Comparison of ENCODE assay signal across 16 mouse cellular contexts in genomic region chr2:71988572-71988971, GRCm38 (mm10). TPM values are rescaled to one million over a fixed set of nuclear protein-coding genes. Genes with fewer than 3 reads are reported as not detected.
DNase-seq lines count a peak whose midpoint lies in the region; ATAC-seq and TF ChIP-seq lines count a peak whose summit lies in the region.
"Had no signal": no experiment of that assay in that cellular context is flagged by ENCODE, and none has a peak within 500 bp of the region (broad histone marks: within the 10 kb centered on the region; RNA-seq: fewer than 3 reads in every experiment).

No protein-coding gene starts in this region.

- H3K4me2 ChIP-seq in stomach, postnatal 0 days (replicated peaks; ENCODE audit: low read depth): no peak overlapping the region
- H3K4me2 ChIP-seq in liver, postnatal 0 days (ENCODE audit: low read depth, low read length): no peak overlapping the region
- H3K4me2 ChIP-seq: hindbrain, embryonic 14.5 days; kidney, embryonic 15.5 days had no signal

- TF ChIP-seq EP300 in stomach, postnatal 0 days (optimal IDR thresholded peaks at IDR 0.05): no peak
- no peak for TF ChIP-seq EP300 in liver, postnatal 0 days (IDR thresholded peaks at IDR 0.05; ENCODE audit: low read depth)

- no peak overlapping the region for H3K4me3 ChIP-seq in stomach, postnatal 0 days (ENCODE audit: low read depth, low read length)
- H3K4me3 ChIP-seq in liver, postnatal 0 days (ENCODE audit: low read depth, low read length): no peak overlapping the region
- H3K4me3 ChIP-seq: erythroblast, embryonic 14.5 days; kidney, embryonic 15.5 days; midbrain, embryonic 10.5 days had no signal

- H3K27me3 ChIP-seq in stomach, postnatal 0 days (ENCODE audit: control insufficient read depth, insufficient read depth, low read length): no peaks in the 10 kb centered on the region
- no peaks in the 10 kb centered on the region for H3K27me3 ChIP-seq in liver, postnatal 0 days (ENCODE audit: insufficient read depth, low read length)

- peak; percentile 47 for DNase-seq in embryo, embryonic 10 days (ENCODE audit: low spot score)
- no peak for DNase-seq in embryo, embryonic 9.5 days (ENCODE audit: extremely low spot score)
- peak; percentile 62 for DNase-seq in layer of hippocampus, adult 11-12 months (ENCODE audit: low spot score)
- DNase-seq in layer of hippocampus, adult 9-10 months (ENCODE audit: low spot score): no peak
- DNase-seq in right cerebral cortex, postnatal 25 days: peak; percentile 65
- no peak for DNase-seq in right cerebral cortex, postnatal 14 days
- DNase-seq in stomach, postnatal 0 days (ENCODE audit: low spot score): peak; percentile 39
- DNase-seq in liver, postnatal 0 days: no peak
- DNase-seq: adrenal gland, postnatal 14 days; forebrain, postnatal 0 days; heart, adult 18-20 months had no signal

- ATAC-seq in stomach, postnatal 0 days (ENCODE audit: low FRiP score, low TSS enrichment): peak; percentile 63; the same call in 1 of the 2 replicates
- ATAC-seq in liver, postnatal 0 days: no peak
- ATAC-seq: forebrain, postnatal 0 days; lung, postnatal 0 days had no signal

- TF ChIP-seq CTCF in stomach, postnatal 0 days (IDR thresholded peaks at IDR 0.05; ENCODE audit: low read depth): no peak
- TF ChIP-seq CTCF in liver, postnatal 0 days (IDR thresholded peaks at IDR 0.05; ENCODE audit: low read depth): no peak

- no peaks in the 10 kb centered on the region for H3K36me3 ChIP-seq in stomach, postnatal 0 days (ENCODE audit: control insufficient read depth, insufficient read depth, low read length)
- H3K36me3 ChIP-seq in liver, postnatal 0 days (replicated peaks; ENCODE audit: insufficient read depth, low read length): no peaks in the 10 kb centered on the region
- H3K36me3 ChIP-seq: kidney, embryonic 15.5 days; midbrain, embryonic 10.5 days had no signal

- no peak overlapping the region for H3K27ac ChIP-seq in stomach, postnatal 0 days (replicated peaks)
- H3K27ac ChIP-seq in liver, postnatal 0 days (ENCODE audit: low read depth): no peak overlapping the region
- H3K27ac ChIP-seq: hindbrain, embryonic 14.5 days; kidney, embryonic 15.5 days; midbrain, embryonic 10.5 days had no signal

- H3K9me3 ChIP-seq in stomach, postnatal 0 days (ENCODE audit: control insufficient read depth, low read length): no peaks in the 10 kb centered on the region
- no peaks in the 10 kb centered on the region for H3K9me3 ChIP-seq in liver, postnatal 0 days (ENCODE audit: low read length)
- H3K9me3 ChIP-seq: kidney, embryonic 15.5 days; midbrain, embryonic 10.5 days had no signal

- no peak overlapping the region for H3K9ac ChIP-seq in stomach, postnatal 0 days (ENCODE audit: low read length)
- H3K9ac ChIP-seq in liver, postnatal 0 days (replicated peaks): no peak overlapping the region
- H3K9ac ChIP-seq: forebrain, postnatal 0 days; hindbrain, embryonic 14.5 days; kidney, embryonic 15.5 days had no signal

- no peaks in the 10 kb centered on the region for H3K4me1 ChIP-seq in stomach, postnatal 0 days (replicated peaks; ENCODE audit: control insufficient read depth, insufficient read depth)
- no peaks in the 10 kb centered on the region for H3K4me1 ChIP-seq in liver, postnatal 0 days (ENCODE audit: insufficient read depth)

- 35% methylated on average over 6 of the region's 6 CpGs for WGBS in stomach, postnatal 0 days
- 49% methylated on average over 6 of the region's 6 CpGs for WGBS in liver, postnatal 0 days (ENCODE audit: insufficient replicate concordance)

RNA-seq across cellular contexts. Expression of gene Rapgef4, which starts 7.5 kb away (rescaled TPM):
- polyA plus RNA-seq in stomach, postnatal 0 days (2015; fragmentation: Nextera tagmentation; extraction: Ambion mirVana): 3.5 and 3.6 TPM in 2 replicates
- 25.3 and 30.2 TPM in 2 replicates for polyA plus RNA-seq in liver, postnatal 0 days (2015; fragmentation: Nextera tagmentation; extraction: Ambion mirVana)
- polyA plus RNA-seq: erythroblast, embryonic 14.5 days had no signal

Comparison
In these comparisons a context has a peak if more than half of its experiments do, and no peak if none do; other contexts are left out.
1. DNase-seq: peak in embryo, embryonic 10 days (single experiment), layer of hippocampus, adult 11-12 months (single experiment), right cerebral cortex, postnatal 25 days (single experiment) and stomach, postnatal 0 days (single experiment); none in embryo, embryonic 9.5 days (single experiment), layer of hippocampus, adult 9-10 months (single experiment), right cerebral cortex, postnatal 14 days (single experiment) and liver, postnatal 0 days (single experiment).